In genomic region chr14:21992321-21992885, GRCm38 (mm10) we compare ENCODE assay signal across 9 mouse cellular contexts. TPM values are rescaled to one million over a fixed set of nuclear protein-coding genes. Genes with fewer than 3 reads are reported as not detected.
DNase-seq lines count a peak whose midpoint lies in the region; ATAC-seq lines count a peak whose summit lies in the region.
"Had no signal": no experiment of that assay in that cellular context is flagged by ENCODE, and none has a peak within 500 bp of the region (broad histone marks: within the 10 kb centered on the region; RNA-seq: fewer than 3 reads in every experiment).

No protein-coding gene starts in this region.

- 17% methylated on average over 4 of the region's 4 CpGs for WGBS in forebrain, embryonic 10.5 days
- 25% methylated on average over 4 of the region's 4 CpGs for WGBS in forebrain, embryonic 11.5 days
- 32% methylated on average over 4 of the region's 4 CpGs for WGBS in forebrain, embryonic 12.5 days
- WGBS in neural tube, embryonic 11.5 days, result 30% methylated on average over 4 of the region's 4 CpGs

- no peaks in the 10 kb centered on the region for H3K36me3 ChIP-seq in forebrain, embryonic 10.5 days (replicated peaks)
- H3K36me3 ChIP-seq in forebrain, embryonic 11.5 days (ENCODE audit: control insufficient read depth, insufficient read depth, low read length), result no peaks in the 10 kb centered on the region
- H3K36me3 ChIP-seq in forebrain, embryonic 12.5 days (replicated peaks), result no peaks in the 10 kb centered on the region
- no peaks in the 10 kb centered on the region for H3K36me3 ChIP-seq in neural tube, embryonic 11.5 days (ENCODE audit: control insufficient read depth, insufficient read depth, low read length)

- H3K27ac ChIP-seq in forebrain, embryonic 10.5 days, result peak overlapping the region; percentile 96
- H3K27ac ChIP-seq in forebrain, embryonic 11.5 days (ENCODE audit: low read depth, low read length), result no peak overlapping the region
- no peak overlapping the region for H3K27ac ChIP-seq in forebrain, embryonic 12.5 days
- H3K27ac ChIP-seq in neural tube, embryonic 11.5 days (ENCODE audit: low read depth, low read length), result no peak overlapping the region

- H3K4me1 ChIP-seq in forebrain, embryonic 10.5 days, result peaks cover 70% of the 10 kb centered on the region
- peaks cover 16% of the 10 kb centered on the region for H3K4me1 ChIP-seq in forebrain, embryonic 11.5 days (replicated peaks; ENCODE audit: control insufficient read depth, insufficient read depth, low read length)
- H3K4me1 ChIP-seq in forebrain, embryonic 12.5 days, result peaks cover 61% of the 10 kb centered on the region
- H3K4me1 ChIP-seq in neural tube, embryonic 11.5 days (ENCODE audit: control insufficient read depth, insufficient read depth, low read length), result peaks cover 32% of the 10 kb centered on the region

- H3K4me2 ChIP-seq in forebrain, embryonic 11.5 days (ENCODE audit: low read depth, low read length, severe bottlenecking), result no peak overlapping the region
- H3K4me2 ChIP-seq in forebrain, embryonic 12.5 days, result peak overlapping the region; percentile 93
- peak overlapping the region; percentile 83 for H3K4me2 ChIP-seq in neural tube, embryonic 11.5 days (ENCODE audit: low read depth)

- peak overlapping the region; percentile 88 for H3K4me3 ChIP-seq in forebrain, embryonic 10.5 days
- no peak overlapping the region for H3K4me3 ChIP-seq in forebrain, embryonic 11.5 days (ENCODE audit: low read depth, low read length)
- 0 out of 2 replicates have a peak overlapping the region, but pooled peaks have one; percentile 1 for H3K4me3 ChIP-seq in forebrain, embryonic 12.5 days (replicated peaks)
- H3K4me3 ChIP-seq in neural tube, embryonic 11.5 days (ENCODE audit: low read depth, low read length), result peak overlapping the region; percentile 88; the same call in 1 of the 2 replicates

- no peaks in the 10 kb centered on the region for H3K9me3 ChIP-seq in forebrain, embryonic 10.5 days
- no peaks in the 10 kb centered on the region for H3K9me3 ChIP-seq in forebrain, embryonic 11.5 days (ENCODE audit: control insufficient read depth, low read length)
- H3K9me3 ChIP-seq in forebrain, embryonic 12.5 days, result no peaks in the 10 kb centered on the region
- H3K9me3 ChIP-seq in neural tube, embryonic 11.5 days (ENCODE audit: control insufficient read depth, low read length), result no peaks in the 10 kb centered on the region

- DNase-seq in forebrain, embryonic 10.5 days (ENCODE audit: extremely low spot score, low spot score), result peak; percentile 23
- no peak for DNase-seq in forebrain, embryonic 11.5 days (ENCODE audit: low spot score)
- peak; percentile 58 for DNase-seq in kidney, adult 9 months
- DNase-seq in neural tube, embryonic 11.5 days (ENCODE audit: low spot score), result peak; percentile 19
- DNase-seq in left cerebral cortex, adult 18-20 months (ENCODE audit: low spot score in 2 of 2), result no peak
- no peak for DNase-seq in frontal cortex, postnatal 25 days (ENCODE audit: low spot score in 2 of 2)
- DNase-seq in frontal cortex, postnatal 36 days (ENCODE audit: low spot score in 2 of 2), result no peak
- DNase-seq: layer of hippocampus, postnatal 36 days had no signal

- ATAC-seq in forebrain, embryonic 11.5 days (replicated peaks; ENCODE audit: low FRiP score), result no peak
- no peak for ATAC-seq in forebrain, embryonic 12.5 days (ENCODE audit: low FRiP score)
- no peak for ATAC-seq in neural tube, embryonic 11.5 days (ENCODE audit: insufficient read depth, low FRiP score, low TSS enrichment)

- no peak overlapping the region for H3K9ac ChIP-seq in forebrain, embryonic 11.5 days (ENCODE audit: low read length)
- no peak overlapping the region for H3K9ac ChIP-seq in forebrain, embryonic 12.5 days
- H3K9ac ChIP-seq in neural tube, embryonic 11.5 days (ENCODE audit: low read length), result peak overlapping the region; percentile 29; the same call in 1 of the 2 replicates

- peaks cover 97% of the 10 kb centered on the region for H3K27me3 ChIP-seq in forebrain, embryonic 10.5 days (ENCODE audit: poor library complexity, severe bottlenecking)
- H3K27me3 ChIP-seq in forebrain, embryonic 11.5 days (ENCODE audit: control insufficient read depth, insufficient read depth, low read length), result peaks cover 57% of the 10 kb centered on the region
- H3K27me3 ChIP-seq in forebrain, embryonic 12.5 days, result peaks cover 84% of the 10 kb centered on the region
- H3K27me3 ChIP-seq in neural tube, embryonic 11.5 days (ENCODE audit: control insufficient read depth, insufficient read depth, low read length), result no peaks in the 10 kb centered on the region

RNA-seq across cellular contexts. Expression of gene Zfp503, which starts 3.0 kb away (rescaled TPM):
- polyA plus RNA-seq in forebrain, embryonic 10.5 days (2016; fragmentation: Nextera tagmentation; extraction: Ambion mirVana), result 7.6 and 8.6 TPM in 2 replicates
- polyA plus RNA-seq in forebrain, embryonic 11.5 days (2014; fragmentation: Nextera tagmentation; extraction: Ambion mirVana), result 6.6 and 6.7 TPM in 2 replicates
- polyA plus RNA-seq in forebrain, embryonic 12.5 days (2016; fragmentation: Nextera tagmentation; extraction: Ambion mirVana), result 10.9 and 13.8 TPM in 2 replicates
- polyA plus RNA-seq in neural tube, embryonic 11.5 days (2014; fragmentation: Nextera tagmentation; extraction: Ambion mirVana), result 13.3 and 17.1 TPM in 2 replicates
- total RNA-seq in left cerebral cortex, adult 18-20 months (2021), result 1 to 10 TPM; 3.9 to 4.5 TPM

RNA-seq across cellular contexts. Expression of gene Lrmda, which starts 27.1 kb away (rescaled TPM):
- 0.20 and 0.41 TPM in 2 replicates for polyA plus RNA-seq in forebrain, embryonic 10.5 days (2016; fragmentation: Nextera tagmentation; extraction: Ambion mirVana)
- polyA plus RNA-seq in forebrain, embryonic 11.5 days (2014; fragmentation: Nextera tagmentation; extraction: Ambion mirVana), result not detected in 2 replicates
- polyA plus RNA-seq in forebrain, embryonic 12.5 days (2016; fragmentation: Nextera tagmentation; extraction: Ambion mirVana), result 0.22 TPM in 1 of 2 replicates, not detected in the other
- polyA plus RNA-seq in neural tube, embryonic 11.5 days (2014; fragmentation: Nextera tagmentation; extraction: Ambion mirVana), result 0.66 TPM in 1 of 2 replicates, not detected in the other
- total RNA-seq in left cerebral cortex, adult 18-20 months (2021), result 1 to 10 TPM; 1.4 to 1.7 TPM

Comparison
In these comparisons a context has a peak if more than half of its experiments do, and no peak if none do; other contexts are left out.
1. DNase-seq: peak in forebrain, embryonic 10.5 days (single experiment), kidney, adult 9 months (single experiment) and neural tube, embryonic 11.5 days (single experiment); none in forebrain, embryonic 11.5 days (single experiment), left cerebral cortex, adult 18-20 months (0 of 2), frontal cortex, postnatal 25 days (0 of 2) and frontal cortex, postnatal 36 days (0 of 2).